Mouse (Mus musculus): ENCODE measurements at regions not wholly inside any gene's neighbourhood (a gene's known extent, or its start where the extent isn't known, plus 50 kb on each side); places are given as distances from the start of the nearest gene placed in this dataset.
"Not testable (repeated sequence)": the region's sequence is repeated elsewhere in the genome, so short reads cannot be mapped to it uniquely, and the experiment has no call there.

- Histone ChIP-seq H3K9ac (ENCODE audit: low read length) (no peak overlapping the region), H3K27me3 (ENCODE audit: control insufficient read depth, insufficient read depth, low read length) (no peaks in the 10 kb centered on the region), H3K9me3 (ENCODE audit: control insufficient read depth, low read length) (no peaks in the 10 kb centered on the region), H3K4me2 (ENCODE audit: low read depth) (no peak overlapping the region), H3K36me3 (ENCODE audit: control insufficient read depth, insufficient read depth, low read length) (no peaks in the 10 kb centered on the region), H3K27ac (ENCODE audit: low read depth, low read length) (no peak overlapping the region), H3K4me1 (ENCODE audit: control insufficient read depth, insufficient read depth, low read length) (no peaks in the 10 kb centered on the region), H3K4me3 (ENCODE audit: low read depth, low read length) (no peak overlapping the region)
- whole genome bisulfite sequencing, result 79% methylated on average over 9 of the region's 9 CpGs
- ATAC-seq (ENCODE audit: insufficient read depth, low FRiP score, low TSS enrichment) (no peak), DNase-seq (ENCODE audit: low spot score) (no peak)
Observed at GRCm38 (mm10) chr13:104549016-104549415, 243.3 kb upstream of the Srek1ip1 start.

GRCm38 (mm10) chr13:104553329-104553728 lies 239.0 kb upstream of the Srek1ip1 start:
- Histone ChIP-seq H3K4me3 (ENCODE audit: low read depth, low read length) (no peak overlapping the region), H3K27me3 (ENCODE audit: control insufficient read depth, insufficient read depth, low read length) (no peaks in the 10 kb centered on the region), H3K36me3 (ENCODE audit: control insufficient read depth, insufficient read depth, low read length) (no peaks in the 10 kb centered on the region), H3K4me1 (ENCODE audit: control insufficient read depth, insufficient read depth, low read length) (no peaks in the 10 kb centered on the region), H3K9ac (ENCODE audit: low read length) (no peak overlapping the region), H3K4me2 (ENCODE audit: low read depth) (no peak overlapping the region), H3K9me3 (ENCODE audit: control insufficient read depth, low read length) (no peaks in the 10 kb centered on the region), H3K27ac (ENCODE audit: low read depth, low read length) (no peak overlapping the region)
- no peak for DNase-seq (ENCODE audit: low spot score)
- no peak for ATAC-seq (ENCODE audit: insufficient read depth, low FRiP score, low TSS enrichment)
- 96% methylated on average over 3 of the region's 3 CpGs for whole genome bisulfite sequencing

- not testable (repeated sequence) for H3K4me2 ChIP-seq (ENCODE audit: low read depth); H3K27me3 ChIP-seq (ENCODE audit: control insufficient read depth, insufficient read depth, low read length); H3K4me3 ChIP-seq (ENCODE audit: low read depth, low read length); DNase-seq (ENCODE audit: low spot score); H3K9me3 ChIP-seq (ENCODE audit: control insufficient read depth, low read length); H3K27ac ChIP-seq (ENCODE audit: low read depth, low read length); ATAC-seq (ENCODE audit: insufficient read depth, low FRiP score, low TSS enrichment); H3K9ac ChIP-seq (ENCODE audit: low read length); H3K4me1 ChIP-seq (ENCODE audit: control insufficient read depth, insufficient read depth, low read length); H3K36me3 ChIP-seq (ENCODE audit: control insufficient read depth, insufficient read depth, low read length)
- 33% methylated on average over 7 of the region's 7 CpGs for WGBS
Observed at GRCm38 (mm10) chr13:104556609-104557008, 235.7 kb upstream of the Srek1ip1 start.

GRCm38 (mm10) chr13:104559876-104560275 lies 232.4 kb upstream of the Srek1ip1 start:
- H3K4me1 ChIP-seq (ENCODE audit: control insufficient read depth, insufficient read depth, low read length), result no peaks in the 10 kb centered on the region
- H3K27ac ChIP-seq (ENCODE audit: low read depth, low read length), result no peak overlapping the region
- H3K9ac ChIP-seq (ENCODE audit: low read length), result no peak overlapping the region
- H3K9me3 ChIP-seq (ENCODE audit: control insufficient read depth, low read length), result no peaks in the 10 kb centered on the region
- no peaks in the 10 kb centered on the region for H3K36me3 ChIP-seq (ENCODE audit: control insufficient read depth, insufficient read depth, low read length)
- WGBS, result 91% methylated on average over 5 of the region's 5 CpGs
- H3K4me3 ChIP-seq (ENCODE audit: low read depth, low read length), result no peak overlapping the region
- no peaks in the 10 kb centered on the region for H3K27me3 ChIP-seq (ENCODE audit: control insufficient read depth, insufficient read depth, low read length)
- ATAC-seq (ENCODE audit: insufficient read depth, low FRiP score, low TSS enrichment), result no peak
- no peak for DNase-seq (ENCODE audit: low spot score)
- no peak overlapping the region for H3K4me2 ChIP-seq (ENCODE audit: low read depth)

GRCm38 (mm10) chr13:104560500-104561114 lies 231.7 kb upstream of the Srek1ip1 start:
- DNase-seq (ENCODE audit: low spot score) (no peak), ATAC-seq (ENCODE audit: insufficient read depth, low FRiP score, low TSS enrichment) (no peak)
- H3K4me2 ChIP-seq (ENCODE audit: low read depth), result no peak overlapping the region
- 72% methylated on average over 15 of the region's 15 CpGs for WGBS
- H3K9ac ChIP-seq (ENCODE audit: low read length), result no peak overlapping the region
- H3K4me1 ChIP-seq (ENCODE audit: control insufficient read depth, insufficient read depth, low read length), result no peaks in the 10 kb centered on the region
- H3K27me3 ChIP-seq (ENCODE audit: control insufficient read depth, insufficient read depth, low read length), result no peaks in the 10 kb centered on the region
- H3K36me3 ChIP-seq (ENCODE audit: control insufficient read depth, insufficient read depth, low read length), result no peaks in the 10 kb centered on the region
- H3K9me3 ChIP-seq (ENCODE audit: control insufficient read depth, low read length), result no peaks in the 10 kb centered on the region
- H3K27ac ChIP-seq (ENCODE audit: low read depth, low read length), result no peak overlapping the region
- no peak overlapping the region for H3K4me3 ChIP-seq (ENCODE audit: low read depth, low read length)

- no peaks in the 10 kb centered on the region for H3K9me3 ChIP-seq (ENCODE audit: control insufficient read depth, low read length)
- WGBS, result 43% methylated on average over 3 of the region's 3 CpGs
- H3K9ac ChIP-seq (ENCODE audit: low read length), result no peak overlapping the region
- no peak overlapping the region for H3K4me3 ChIP-seq (ENCODE audit: low read depth, low read length)
- no peak overlapping the region for H3K27ac ChIP-seq (ENCODE audit: low read depth, low read length)
- no peaks in the 10 kb centered on the region for H3K36me3 ChIP-seq (ENCODE audit: control insufficient read depth, insufficient read depth, low read length)
- no peak overlapping the region for H3K4me2 ChIP-seq (ENCODE audit: low read depth)
- no peak for ATAC-seq (ENCODE audit: insufficient read depth, low FRiP score, low TSS enrichment)
- no peaks in the 10 kb centered on the region for H3K4me1 ChIP-seq (ENCODE audit: control insufficient read depth, insufficient read depth, low read length)
- no peak for DNase-seq (ENCODE audit: low spot score)
- no peaks in the 10 kb centered on the region for H3K27me3 ChIP-seq (ENCODE audit: control insufficient read depth, insufficient read depth, low read length)
Observed at GRCm38 (mm10) chr13:104562536-104562935, 229.7 kb upstream of the Srek1ip1 start.

- H3K9ac ChIP-seq (ENCODE audit: low read length), result no peak overlapping the region
- no peak overlapping the region for H3K27ac ChIP-seq (ENCODE audit: low read depth, low read length)
- 22% methylated on average over 2 of the region's 2 CpGs for WGBS
- ATAC-seq (ENCODE audit: insufficient read depth, low FRiP score, low TSS enrichment) (no peak), DNase-seq (ENCODE audit: low spot score) (no peak)
- H3K4me1 ChIP-seq (ENCODE audit: control insufficient read depth, insufficient read depth, low read length), result no peaks in the 10 kb centered on the region
- H3K4me2 ChIP-seq (ENCODE audit: low read depth), result no peak overlapping the region
- no peaks in the 10 kb centered on the region for H3K9me3 ChIP-seq (ENCODE audit: control insufficient read depth, low read length)
- no peak overlapping the region for H3K4me3 ChIP-seq (ENCODE audit: low read depth, low read length)
- H3K36me3 ChIP-seq (ENCODE audit: control insufficient read depth, insufficient read depth, low read length), result no peaks in the 10 kb centered on the region
- H3K27me3 ChIP-seq (ENCODE audit: control insufficient read depth, insufficient read depth, low read length), result no peaks in the 10 kb centered on the region
Observed at GRCm38 (mm10) chr13:104563019-104563418, 229.3 kb upstream of the Srek1ip1 start.

- no peaks in the 10 kb centered on the region for H3K9me3 ChIP-seq (ENCODE audit: control insufficient read depth, low read length)
- DNase-seq (ENCODE audit: low spot score), result no peak
- no peak overlapping the region for H3K27ac ChIP-seq (ENCODE audit: low read depth, low read length)
- no peak overlapping the region for H3K4me2 ChIP-seq (ENCODE audit: low read depth)
- ATAC-seq (ENCODE audit: insufficient read depth, low FRiP score, low TSS enrichment), result no peak
- no peaks in the 10 kb centered on the region for H3K27me3 ChIP-seq (ENCODE audit: control insufficient read depth, insufficient read depth, low read length)
- no peak overlapping the region for H3K4me3 ChIP-seq (ENCODE audit: low read depth, low read length)
- H3K36me3 ChIP-seq (ENCODE audit: control insufficient read depth, insufficient read depth, low read length), result no peaks in the 10 kb centered on the region
- no peak overlapping the region for H3K9ac ChIP-seq (ENCODE audit: low read length)
- H3K4me1 ChIP-seq (ENCODE audit: control insufficient read depth, insufficient read depth, low read length), result no peaks in the 10 kb centered on the region
- 3% methylated on average over 7 of the region's 7 CpGs for WGBS
Observed at GRCm38 (mm10) chr13:104563889-104564288, 228.4 kb upstream of the Srek1ip1 start.

GRCm38 (mm10) chr13:104569765-104570164 lies 222.5 kb upstream of the Srek1ip1 start:
- Histone ChIP-seq H3K27me3 (ENCODE audit: control insufficient read depth, insufficient read depth, low read length) (no peaks in the 10 kb centered on the region), H3K4me1 (ENCODE audit: control insufficient read depth, insufficient read depth, low read length) (no peaks in the 10 kb centered on the region), H3K4me2 (ENCODE audit: low read depth) (no peak overlapping the region), H3K4me3 (ENCODE audit: low read depth, low read length) (no peak overlapping the region), H3K9ac (ENCODE audit: low read length) (no peak overlapping the region), H3K36me3 (ENCODE audit: control insufficient read depth, insufficient read depth, low read length) (no peaks in the 10 kb centered on the region), H3K27ac (ENCODE audit: low read depth, low read length) (no peak overlapping the region), H3K9me3 (ENCODE audit: control insufficient read depth, low read length) (no peaks in the 10 kb centered on the region)
- DNase-seq (ENCODE audit: low spot score) (no peak), ATAC-seq (ENCODE audit: insufficient read depth, low FRiP score, low TSS enrichment) (no peak)
- WGBS, result 68% methylated on average over 6 of the region's 6 CpGs

Measured in neural tube, embryonic 11.5 days (tissue).